Mouse (Mus musculus) frontal cortex, adult (tissue): ENCODE measurements at regions not wholly inside any gene's neighbourhood (a gene's known extent, or its start where the extent isn't known, plus 50 kb on each side); places are given as distances from the start of the nearest gene placed in this dataset.

Source experiments
- ATAC-seq: cut with Nextera tagmentation; 2 replicates; pipeline ENCODE4 v1.9.2; 2017; ENCODE audit warnings: mild to moderate bottlenecking, moderate library complexity, mixed read lengths; ENCODE audit not compliant: low TSS enrichment

DNA sequence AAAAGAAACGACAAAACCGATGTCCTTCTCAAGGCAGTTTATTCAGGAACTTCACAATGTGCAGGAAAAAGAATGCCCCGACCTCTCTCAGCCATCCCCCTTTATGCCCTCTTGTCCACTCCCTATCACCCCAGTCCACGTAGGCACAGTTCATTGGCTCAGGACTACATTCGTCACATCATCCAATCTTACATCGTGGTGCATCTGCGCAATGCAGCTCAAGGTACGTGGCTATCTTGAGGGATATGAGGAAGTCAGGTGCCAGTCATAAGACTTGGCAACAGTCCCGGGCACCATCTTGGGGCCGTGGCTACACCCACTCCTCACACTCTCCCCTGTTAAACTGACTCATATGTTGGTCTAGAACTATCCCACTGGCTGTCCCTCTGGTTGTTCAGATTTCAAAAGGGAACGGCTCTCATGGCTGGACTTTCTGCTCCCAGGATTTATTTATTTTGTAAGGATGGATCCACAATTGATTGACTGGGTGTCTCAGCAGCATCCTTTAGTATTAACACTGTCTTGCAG, 87.4 kb upstream of the Olfr1402 start:
- ATAC-seq, result peak; percentile 79

DNA sequence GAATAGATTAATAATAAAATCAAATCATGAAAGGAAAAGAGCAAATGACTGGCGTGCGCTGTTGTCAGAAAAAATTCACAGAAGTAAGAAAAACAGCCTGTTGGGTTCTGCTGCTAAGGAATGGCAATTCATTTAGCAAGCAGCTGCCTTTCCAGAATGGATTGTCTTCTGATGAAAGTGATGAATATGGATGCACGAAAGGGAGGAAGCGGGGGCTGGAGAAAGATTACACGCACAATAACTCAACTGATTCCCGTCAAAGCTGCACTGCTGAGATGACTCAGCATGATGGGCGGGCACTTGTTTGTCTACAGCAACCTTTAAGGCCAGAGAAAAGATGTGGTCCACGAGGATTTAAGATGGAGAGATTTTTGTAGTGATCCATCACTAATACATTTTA, 85.4 kb upstream of the Olfr1402 start:
- ATAC-seq, result peak; percentile 89

DNA sequence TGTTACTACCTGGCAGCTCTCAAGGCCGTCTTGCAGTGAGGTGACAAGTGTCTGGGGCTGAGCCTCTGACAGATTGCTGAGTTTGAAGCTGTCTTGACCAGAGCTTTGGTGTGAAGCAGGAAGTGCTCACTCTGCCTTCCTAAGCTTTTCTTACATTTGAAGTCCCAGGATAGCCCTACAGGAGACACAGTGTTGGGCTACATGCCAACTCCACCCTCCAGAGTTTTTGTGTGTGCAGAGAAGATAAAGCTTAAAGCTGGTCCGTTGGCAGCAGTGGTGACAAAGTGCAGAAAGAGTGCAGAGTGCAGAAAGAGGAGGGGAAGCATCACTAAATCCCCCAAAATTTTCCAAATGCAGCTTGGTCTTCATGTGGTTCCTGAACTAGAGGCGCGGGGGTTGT, 70.1 kb upstream of the Olfr1402 start:
- no peak for ATAC-seq

DNA sequence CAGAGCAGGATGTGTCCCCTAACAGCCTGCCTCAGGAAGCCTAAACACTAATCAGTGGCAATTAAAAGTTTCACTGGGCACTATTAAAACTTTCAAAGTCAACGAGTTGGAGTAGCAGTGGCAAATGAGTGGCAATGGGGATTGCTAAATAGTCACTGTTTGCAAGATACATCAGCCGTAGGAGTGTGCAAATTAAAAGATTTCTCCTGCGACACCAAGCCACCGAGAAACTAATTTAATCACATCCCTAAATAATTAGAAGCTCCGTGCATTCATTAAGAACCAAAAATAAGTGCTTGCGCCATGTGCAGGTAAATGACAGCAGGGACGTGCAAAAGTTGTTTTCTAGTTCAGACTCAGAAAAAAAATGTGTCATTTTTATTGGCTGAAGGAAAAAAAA, 69.4 kb upstream of the Olfr1402 start:
- no peak for ATAC-seq

DNA sequence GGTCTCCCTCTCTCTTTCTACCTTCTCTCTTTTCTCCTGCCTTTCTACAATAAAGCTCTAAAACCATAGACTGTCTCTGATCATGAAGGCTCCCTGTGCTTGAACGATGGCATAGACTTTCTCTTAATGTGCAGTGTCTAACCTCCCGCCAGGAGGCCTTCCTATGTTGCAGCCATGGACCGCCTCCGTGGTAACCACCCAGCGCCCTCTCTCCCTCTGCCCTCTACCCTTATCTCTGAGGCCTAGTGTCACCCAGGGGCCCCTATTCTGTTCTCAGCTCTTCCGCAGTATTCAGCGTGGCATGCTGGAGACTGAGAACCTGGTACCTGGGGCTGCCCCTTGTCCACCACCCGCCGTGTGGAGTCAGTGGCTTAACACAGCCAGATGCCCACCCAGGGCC, 67.5 kb upstream of the Olfr1402 start:
- ATAC-seq, result no peak
